Mouse (Mus musculus) midbrain, embryonic 10.5 days (tissue): ENCODE results near the gene Samd7. TPM values are rescaled to one million over a fixed set of nuclear protein-coding genes. Genes with fewer than 3 reads are reported as not detected.

ENCODE experiments used
- DNase-seq: peaks from one replicate; pipeline ENCODE4 v3.0.0-alpha.2; 2017; ENCODE audit warnings: low spot score
- H3K27ac ChIP-seq: fragments of 300-500 bp; sonication (generic); replicated peaks from 2 replicates; pipeline ENCODE4 v1.5.1; 2016; ENCODE audit warnings: mild to moderate bottlenecking
- H3K27me3 ChIP-seq: fragments of 300-500 bp; sonication (generic); 2 replicates; pipeline ENCODE4 v1.6.1; 2016; ENCODE audit warnings: low read depth, mild to moderate bottlenecking; ENCODE audit not compliant: poor library complexity, severe bottlenecking
- H3K36me3 ChIP-seq: fragments of 300-500 bp; sonication (generic); 2 replicates; pipeline ENCODE4 v1.6.1; 2016; ENCODE audit warnings: mild to moderate bottlenecking, moderate library complexity
- H3K4me1 ChIP-seq: fragments of 300-500 bp; sonication (generic); 2 replicates; pipeline ENCODE4 v1.6.1; 2016
- H3K4me3 ChIP-seq: fragments of 300-500 bp; sonication (generic); 2 replicates; pipeline ENCODE4 v1.5.1; 2016; ENCODE audit warnings: mild to moderate bottlenecking, moderate library complexity
- H3K9me3 ChIP-seq: fragments of 300-500 bp; sonication (generic); replicated peaks from 2 replicates; pipeline ENCODE4 v1.6.1; 2016; ENCODE audit warnings: mild to moderate bottlenecking
- WGBS: fragments of 180-500 bp; shearing (Covaris S2); methylation state at CpG from one replicate; pipeline ENCODE4 v1.1.7; 2016; 5-methylcytosine and 5-hydroxymethylcytosine counted together
- polyA plus RNA-seq: library from polyadenylated mRNA; unstranded; fragments of >200 nt; fragmentation: Nextera tagmentation; extraction: Ambion mirVana; gene quantifications from 2 replicates; pipeline ENCODE4 v1.2.1, GENCODE M21; 2016

The Samd7 gene
- polyA plus RNA-seq, 1 experiment from 2014 or later = not detected

GRCm38 (mm10) chr3:30724848-30725465, 21.1 kb upstream of the Samd7 start:
- Histone ChIP-seq H3K9me3 (no peaks in the 10 kb centered on the region), H3K36me3 (no peaks in the 10 kb centered on the region)
- 86% methylated on average over 10 of the region's 10 CpGs for WGBS

GRCm38 (mm10) chr3:30725514-30725913, 20.6 kb upstream of the Samd7 start:
- no peak overlapping the region for H3K27ac ChIP-seq
- no peaks in the 10 kb centered on the region for H3K36me3 ChIP-seq
- no peaks in the 10 kb centered on the region for H3K4me1 ChIP-seq
- 78% methylated on average over 7 of the region's 7 CpGs for WGBS
- no peak for DNase-seq
- no peaks in the 10 kb centered on the region for H3K9me3 ChIP-seq
- no peak overlapping the region for H3K4me3 ChIP-seq
- H3K27me3 ChIP-seq = no peaks in the 10 kb centered on the region

More at GRCm38 (mm10) chr3:30724848-30725465, 21.1 kb upstream of the Samd7 start:
- Histone ChIP-seq H3K27ac (no peak overlapping the region), H3K27me3 (no peaks in the 10 kb centered on the region), H3K4me1 (no peaks in the 10 kb centered on the region), H3K4me3 (no peak overlapping the region)
- DNase-seq = no peak

GRCm38 (mm10) chr3:30727209-30727608, 18.9 kb upstream of the Samd7 start:
- H3K4me3 ChIP-seq = no peak overlapping the region
- H3K27ac ChIP-seq = no peak overlapping the region
- 89% methylated on average over 4 of the region's 4 CpGs for WGBS
- no peaks in the 10 kb centered on the region for H3K9me3 ChIP-seq
- H3K27me3 ChIP-seq = no peaks in the 10 kb centered on the region
- DNase-seq = no peak
- H3K36me3 ChIP-seq = no peaks in the 10 kb centered on the region
- H3K4me1 ChIP-seq = no peaks in the 10 kb centered on the region

GRCm38 (mm10) chr3:30729046-30729445, 17.0 kb upstream of the Samd7 start:
- WGBS = 84% methylated on average over 5 of the region's 5 CpGs
- H3K27me3 ChIP-seq = no peaks in the 10 kb centered on the region
- DNase-seq = no peak
- H3K4me3 ChIP-seq = no peak overlapping the region
- H3K4me1 ChIP-seq = no peaks in the 10 kb centered on the region
- H3K36me3 ChIP-seq = no peaks in the 10 kb centered on the region
- H3K9me3 ChIP-seq = no peaks in the 10 kb centered on the region
- H3K27ac ChIP-seq = no peak overlapping the region

GRCm38 (mm10) chr3:30736809-30737208, 9.3 kb upstream of the Samd7 start:
- no peak overlapping the region for H3K4me3 ChIP-seq
- no peaks in the 10 kb centered on the region for H3K36me3 ChIP-seq
- H3K4me1 ChIP-seq = peaks cover 9% of the 10 kb centered on the region
- H3K9me3 ChIP-seq = no peaks in the 10 kb centered on the region
- whole genome bisulfite sequencing = 82% methylated on average over 9 of the region's 9 CpGs
- no peak for DNase-seq
- peak overlapping the region; percentile 6; the same call in 1 of the 2 replicates for H3K27ac ChIP-seq
- H3K27me3 ChIP-seq = no peaks in the 10 kb centered on the region

- DNase-seq = no peak
- H3K27ac ChIP-seq = no peak overlapping the region
- H3K4me3 ChIP-seq = no peak overlapping the region
- H3K27me3 ChIP-seq = no peaks in the 10 kb centered on the region
- 86% methylated on average over 6 of the region's 6 CpGs for WGBS
- no peaks in the 10 kb centered on the region for H3K9me3 ChIP-seq
- no peaks in the 10 kb centered on the region for H3K36me3 ChIP-seq
- H3K4me1 ChIP-seq = peaks cover 9% of the 10 kb centered on the region
Observed at GRCm38 (mm10) chr3:30741306-30741705, 4.8 kb upstream of the Samd7 start.

- no peaks in the 10 kb centered on the region for H3K27me3 ChIP-seq
- H3K4me3 ChIP-seq = no peak overlapping the region
- no peaks in the 10 kb centered on the region for H3K36me3 ChIP-seq
- no peaks in the 10 kb centered on the region for H3K4me1 ChIP-seq
- no peak for DNase-seq
- WGBS = 87% methylated on average over 7 of the region's 7 CpGs
- no peaks in the 10 kb centered on the region for H3K9me3 ChIP-seq
- H3K27ac ChIP-seq = no peak overlapping the region
Observed at GRCm38 (mm10) chr3:30742891-30743290, 3.2 kb upstream of the Samd7 start.

GRCm38 (mm10) chr3:30748316-30748715, 2.2 kb downstream of the Samd7 start:
- H3K9me3 ChIP-seq = no peaks in the 10 kb centered on the region
- WGBS = 90% methylated on average over 9 of the region's 9 CpGs
- H3K4me3 ChIP-seq = no peak overlapping the region
- no peak overlapping the region for H3K27ac ChIP-seq
- H3K36me3 ChIP-seq = no peaks in the 10 kb centered on the region
- DNase-seq = no peak
- no peaks in the 10 kb centered on the region for H3K27me3 ChIP-seq
- H3K4me1 ChIP-seq = no peaks in the 10 kb centered on the region

GRCm38 (mm10) chr3:30754696-30755095, 8.6 kb downstream of the Samd7 start:
- H3K27me3 ChIP-seq = no peaks in the 10 kb centered on the region
- 95% methylated on average over 4 of the region's 4 CpGs for WGBS
- H3K27ac ChIP-seq = no peak overlapping the region
- no peaks in the 10 kb centered on the region for H3K4me1 ChIP-seq
- H3K36me3 ChIP-seq = no peaks in the 10 kb centered on the region
- no peak for DNase-seq
- H3K4me3 ChIP-seq = no peak overlapping the region
- H3K9me3 ChIP-seq = no peaks in the 10 kb centered on the region

- no peak for DNase-seq
Observed at GRCm38 (mm10) chr3:30764877-30765276, 18.8 kb downstream of the Samd7 start.

GRCm38 (mm10) chr3:30765311-30766027, 19.4 kb downstream of the Samd7 start:
- no peaks in the 10 kb centered on the region for H3K9me3 ChIP-seq
- H3K36me3 ChIP-seq = no peaks in the 10 kb centered on the region
- DNase-seq = no peak
- H3K4me1 ChIP-seq = no peaks in the 10 kb centered on the region
- H3K4me3 ChIP-seq = no peak overlapping the region
- no peak overlapping the region for H3K27ac ChIP-seq
- H3K27me3 ChIP-seq = no peaks in the 10 kb centered on the region
- WGBS = 75% methylated on average over 10 of the region's 10 CpGs

More at GRCm38 (mm10) chr3:30764877-30765276, 18.8 kb downstream of the Samd7 start:
- H3K27me3 ChIP-seq = no peaks in the 10 kb centered on the region
- 92% methylated on average over 4 of the region's 4 CpGs for WGBS
- no peak overlapping the region for H3K27ac ChIP-seq
- no peaks in the 10 kb centered on the region for H3K4me1 ChIP-seq
- H3K36me3 ChIP-seq = no peaks in the 10 kb centered on the region
- no peaks in the 10 kb centered on the region for H3K9me3 ChIP-seq
- no peak overlapping the region for H3K4me3 ChIP-seq

GRCm38 (mm10) chr3:30766177-30766576, 20.1 kb downstream of the Samd7 start:
- Histone ChIP-seq H3K9me3 (no peaks in the 10 kb centered on the region), H3K36me3 (no peaks in the 10 kb centered on the region), H3K4me1 (no peaks in the 10 kb centered on the region), H3K27me3 (no peaks in the 10 kb centered on the region), H3K4me3 (no peak overlapping the region), H3K27ac (no peak overlapping the region)
- WGBS = 86% methylated on average over 7 of the region's 7 CpGs
- DNase-seq = no peak

- no peak overlapping the region for H3K4me3 ChIP-seq
- DNase-seq = no peak
- H3K4me1 ChIP-seq = no peaks in the 10 kb centered on the region
- no peak overlapping the region for H3K27ac ChIP-seq
- no peaks in the 10 kb centered on the region for H3K27me3 ChIP-seq
- WGBS = 91% methylated on average over 6 of the region's 6 CpGs
- no peaks in the 10 kb centered on the region for H3K9me3 ChIP-seq
- H3K36me3 ChIP-seq = no peaks in the 10 kb centered on the region
Observed at GRCm38 (mm10) chr3:30767271-30767670, 21.2 kb downstream of the Samd7 start.
